Mouse (Mus musculus): Measurements from ENCODE around the gene Mepce.

- TF ChIP-seq CTCF (conservative IDR thresholded peaks at IDR 0.05; ENCODE audit: low read length), result no peak
- TF ChIP-seq POU5F1 (IDR thresholded peaks at IDR 0.05; ENCODE audit: borderline replicate concordance, low read length), result no peak
Measured at GRCm38 (mm10) chr5:137739471-137739870, 48.0 kb downstream of the Mepce start.
